Mouse (Mus musculus) heart, postnatal 4 days (tissue): ENCODE results near the gene Fkbpl. TPM values are rescaled to one million over a fixed set of nuclear protein-coding genes. Genes with fewer than 3 reads are reported as not detected.

Experiments
- DNase-seq: peaks from one replicate; pipeline ENCODE4 v3.0.0; 2021
- total RNA-seq, 2 experiments: library from RNA; stranded (reverse); gene quantifications; 2 replicates each; pipeline ENCODE4 v1.2.3; 2021

Gene Fkbpl
- 1 to 10 TPM; 6.1 to 9.5 TPM for total RNA-seq

DNA sequence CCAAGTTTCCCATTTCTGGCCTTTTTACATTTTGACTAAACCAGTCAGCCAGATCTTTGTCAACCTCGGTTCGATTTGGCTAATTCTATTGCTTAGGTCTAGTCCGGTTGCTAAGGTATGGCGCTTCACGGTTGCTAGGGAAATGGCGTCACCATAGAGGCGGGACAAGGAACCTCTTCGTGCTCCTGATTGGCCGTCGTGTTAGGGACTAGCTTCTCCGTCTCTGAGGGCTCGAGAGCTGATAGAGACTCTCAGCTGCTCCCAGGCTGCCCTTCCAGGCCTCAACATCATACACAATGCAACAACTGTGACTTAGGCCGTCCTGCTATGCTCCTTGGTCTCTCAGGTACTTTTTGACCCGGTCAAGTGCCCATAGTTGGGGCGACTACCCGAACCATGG is at the start of gene Fkbpl:
Gene Fkbpl (plus strand): TSS at position 157 of the 400 bp plus-strand sequence.
- DNase-seq = peak; percentile 97

DNA sequence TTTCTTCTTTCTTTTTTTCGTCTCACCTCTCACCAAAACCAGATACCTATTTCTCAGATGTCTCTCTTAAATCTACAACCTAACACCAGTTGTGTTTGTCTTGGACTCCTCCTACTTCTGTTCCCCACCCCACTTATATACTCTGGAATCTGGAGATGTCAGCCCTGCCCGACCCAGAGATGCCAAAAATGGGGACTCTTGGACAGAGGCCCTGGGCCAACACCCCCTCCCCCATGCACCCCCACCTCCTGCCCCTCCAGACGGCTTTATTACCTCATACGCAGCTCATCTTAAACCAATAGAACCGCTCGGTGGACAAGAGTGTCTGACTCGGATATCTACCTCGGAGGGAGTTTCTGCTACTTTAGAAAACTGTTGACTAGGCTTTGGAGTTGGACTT is 48.5 kb upstream of the Fkbpl start:
- DNase-seq = no peak

DNA sequence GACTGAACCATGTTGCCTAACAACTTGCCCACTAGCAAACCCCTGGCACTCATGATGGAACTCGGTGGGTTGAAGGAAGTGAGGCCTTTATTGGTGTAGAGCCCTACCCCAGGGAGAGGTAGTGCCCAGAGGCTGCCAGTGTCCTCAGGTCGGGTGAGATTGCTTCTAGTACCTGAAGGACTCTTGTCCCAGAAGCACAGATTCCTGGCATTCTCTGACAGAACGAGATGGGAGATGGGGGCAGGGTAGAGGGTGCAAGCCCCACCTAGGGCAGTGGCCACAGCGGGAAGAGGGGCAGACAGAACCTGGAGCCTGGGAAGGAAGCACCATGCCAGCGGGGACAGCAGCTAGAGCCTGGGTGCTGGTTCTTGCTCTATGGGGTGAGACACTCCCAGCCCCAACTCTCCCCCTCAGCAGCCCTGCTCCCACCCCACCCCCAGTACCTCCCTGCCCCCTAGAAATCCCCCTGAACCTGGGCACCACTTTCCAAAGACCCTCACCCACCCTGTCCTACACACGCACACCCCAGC is 46.9 kb upstream of the Fkbpl start, which contains the start of gene Ager:
Gene Ager (plus strand): TSS at position 297 of the 530 bp plus-strand sequence.
- DNase-seq = no peak

DNA sequence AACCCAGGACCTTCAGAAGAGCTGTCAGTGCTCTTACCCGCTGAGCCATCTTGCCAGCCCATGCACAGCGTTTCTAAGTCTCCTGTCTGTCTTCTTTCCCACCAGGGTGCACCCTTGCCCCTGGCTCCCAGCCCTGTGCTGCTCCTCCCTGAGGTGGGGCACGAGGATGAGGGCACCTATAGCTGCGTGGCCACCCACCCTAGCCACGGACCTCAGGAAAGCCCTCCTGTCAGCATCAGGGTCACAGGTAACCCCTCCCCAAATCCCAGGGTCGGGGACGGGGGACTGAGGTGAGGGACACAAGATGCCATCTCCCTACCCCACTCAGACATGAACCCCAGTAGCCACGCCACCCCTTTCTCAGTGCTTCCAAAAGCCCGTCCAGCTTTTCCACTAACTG is 44.7 kb upstream of the Fkbpl start:
- no peak for DNase-seq

DNA sequence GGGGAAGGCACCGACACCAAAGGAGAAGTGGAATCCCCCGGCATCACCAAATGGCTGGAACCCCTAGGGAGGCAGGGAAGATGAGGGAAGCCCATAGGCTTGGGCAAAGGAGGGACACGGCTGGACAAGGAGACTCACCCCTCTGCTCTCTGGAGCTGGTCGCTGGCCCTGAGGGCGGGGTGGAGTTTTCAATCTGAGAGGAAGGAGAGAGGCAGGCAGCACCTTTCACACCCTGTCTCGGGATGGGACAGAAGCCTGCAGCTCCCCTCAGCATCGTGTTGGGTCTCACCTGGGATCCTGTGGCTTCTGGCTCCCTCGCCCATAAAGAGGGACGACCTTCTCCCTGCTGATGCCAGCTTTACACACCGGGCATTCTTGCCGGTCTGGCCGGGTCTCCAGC is 42.8 kb upstream of the Fkbpl start:
- DNase-seq = no peak

DNA sequence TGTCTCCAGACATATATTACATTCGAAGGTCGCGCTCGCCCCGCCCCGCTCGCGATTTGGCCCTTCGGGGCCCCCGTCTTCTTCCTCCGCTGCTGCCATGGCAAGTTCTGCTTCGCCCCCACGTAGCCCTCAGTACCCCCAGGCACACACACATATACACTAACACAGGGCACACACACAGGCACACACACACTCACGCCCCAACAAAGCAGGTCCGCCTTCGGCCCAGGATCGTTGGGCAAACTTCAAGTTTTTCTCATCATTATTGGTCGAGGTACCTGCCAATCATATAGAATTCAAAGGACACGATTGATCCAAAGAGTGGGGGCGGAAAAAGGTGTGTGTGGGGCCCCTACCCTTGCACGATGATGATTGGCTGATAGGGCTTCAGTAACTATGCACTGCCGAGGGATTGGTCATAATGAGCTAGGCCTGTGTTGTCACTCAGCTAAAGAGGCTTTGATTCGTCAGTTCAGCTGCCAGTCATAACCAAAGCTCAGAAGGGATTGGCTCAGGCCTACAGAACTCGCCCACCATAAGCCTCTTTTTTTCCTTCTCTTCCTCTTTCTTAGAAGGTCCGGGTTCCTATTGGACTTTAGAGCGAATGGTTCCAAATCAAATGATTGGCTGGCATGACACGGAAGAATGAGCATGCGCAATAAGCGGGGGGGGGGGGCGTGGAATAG is 41.0 kb upstream of the Fkbpl start, which contains the start of gene Rnf5:
Gene Rnf5 (minus strand): TSS at position 316 of the 686 bp plus-strand sequence.
- DNase-seq = peak; percentile 100

DNA sequence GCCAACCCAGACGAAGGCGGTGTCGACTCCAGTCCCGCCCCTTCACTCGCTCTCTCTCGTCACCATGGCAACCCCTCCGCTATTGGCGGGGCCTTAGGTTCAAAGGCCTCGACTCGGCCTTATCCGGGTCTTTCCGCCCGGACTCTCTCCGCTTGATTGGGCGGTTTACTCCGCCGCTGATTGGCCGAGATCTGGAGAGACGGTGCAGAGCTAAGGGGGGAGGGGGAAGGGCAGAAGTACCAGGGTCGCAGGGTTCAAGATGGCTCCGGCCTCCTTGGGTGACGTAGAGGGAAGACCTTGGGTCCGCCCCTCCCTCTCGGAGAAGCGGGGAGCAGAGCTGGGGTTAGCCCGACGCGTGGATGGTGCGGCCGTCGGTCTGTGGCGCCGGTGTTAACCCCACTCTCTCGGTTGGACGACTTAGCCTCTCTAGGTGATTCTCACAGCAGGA is 40.5 kb upstream of the Fkbpl start, which contains the start of gene Agpat1:
Gene Agpat1 (plus strand): TSS at position 202 of the 448 bp plus-strand sequence.
- peak; percentile 99 for DNase-seq

DNA sequence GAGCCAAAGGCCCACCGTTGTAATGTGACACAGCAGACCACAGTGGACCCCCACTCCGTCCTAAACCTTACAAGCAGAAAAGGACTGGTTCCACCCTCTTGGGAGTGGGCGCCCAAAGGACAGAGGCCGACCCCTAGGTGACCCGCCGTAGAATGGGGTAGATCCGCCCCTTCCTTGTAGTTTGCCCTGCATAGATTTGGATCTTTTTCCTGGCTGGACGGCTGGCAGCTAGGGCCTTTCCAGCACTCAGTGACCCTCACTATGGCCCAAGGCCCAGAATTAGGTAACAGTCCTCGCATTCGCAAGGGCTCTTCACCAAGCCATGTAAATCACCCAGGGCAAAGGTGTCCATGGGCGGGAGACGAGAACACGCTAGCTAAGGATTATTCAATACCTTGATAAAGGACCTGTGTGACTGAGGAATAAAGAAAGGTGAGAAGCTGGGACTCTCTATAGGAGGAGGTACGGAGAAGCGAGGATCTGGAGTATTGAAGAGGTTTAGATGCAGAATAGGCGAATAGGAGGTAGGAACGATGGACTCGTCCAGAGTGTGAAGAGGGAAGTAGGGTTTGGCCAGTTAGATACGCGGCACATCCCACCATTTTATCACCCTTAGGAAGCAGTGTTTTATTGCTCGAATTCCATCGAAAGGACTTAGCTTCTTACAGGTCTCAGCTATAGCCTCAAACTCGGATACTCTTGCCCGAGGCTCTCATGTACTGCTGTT is 39.9 kb upstream of the Fkbpl start:
- DNase-seq = no peak

DNA sequence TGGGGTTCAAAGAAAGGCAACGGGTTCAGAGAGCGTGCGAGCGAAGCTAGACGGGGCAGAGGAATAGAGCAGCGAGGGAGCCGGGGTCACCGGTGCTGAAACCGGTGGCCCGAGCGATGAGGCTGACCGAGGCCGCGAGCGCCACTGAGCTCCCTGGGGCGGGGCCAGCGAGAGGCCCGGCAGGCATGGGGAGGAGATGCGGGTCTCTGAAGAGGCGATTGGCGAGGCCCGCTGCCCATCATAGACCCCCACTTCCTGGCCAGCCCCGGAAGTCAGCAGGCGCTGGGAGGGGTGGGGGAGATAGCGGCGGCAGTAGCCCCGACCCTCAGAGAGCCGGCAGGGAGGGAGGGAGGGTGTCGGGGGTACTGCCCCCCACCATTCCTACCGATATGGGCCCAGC is 39.0 kb upstream of the Fkbpl start:
- DNase-seq = peak; percentile 98

DNA sequence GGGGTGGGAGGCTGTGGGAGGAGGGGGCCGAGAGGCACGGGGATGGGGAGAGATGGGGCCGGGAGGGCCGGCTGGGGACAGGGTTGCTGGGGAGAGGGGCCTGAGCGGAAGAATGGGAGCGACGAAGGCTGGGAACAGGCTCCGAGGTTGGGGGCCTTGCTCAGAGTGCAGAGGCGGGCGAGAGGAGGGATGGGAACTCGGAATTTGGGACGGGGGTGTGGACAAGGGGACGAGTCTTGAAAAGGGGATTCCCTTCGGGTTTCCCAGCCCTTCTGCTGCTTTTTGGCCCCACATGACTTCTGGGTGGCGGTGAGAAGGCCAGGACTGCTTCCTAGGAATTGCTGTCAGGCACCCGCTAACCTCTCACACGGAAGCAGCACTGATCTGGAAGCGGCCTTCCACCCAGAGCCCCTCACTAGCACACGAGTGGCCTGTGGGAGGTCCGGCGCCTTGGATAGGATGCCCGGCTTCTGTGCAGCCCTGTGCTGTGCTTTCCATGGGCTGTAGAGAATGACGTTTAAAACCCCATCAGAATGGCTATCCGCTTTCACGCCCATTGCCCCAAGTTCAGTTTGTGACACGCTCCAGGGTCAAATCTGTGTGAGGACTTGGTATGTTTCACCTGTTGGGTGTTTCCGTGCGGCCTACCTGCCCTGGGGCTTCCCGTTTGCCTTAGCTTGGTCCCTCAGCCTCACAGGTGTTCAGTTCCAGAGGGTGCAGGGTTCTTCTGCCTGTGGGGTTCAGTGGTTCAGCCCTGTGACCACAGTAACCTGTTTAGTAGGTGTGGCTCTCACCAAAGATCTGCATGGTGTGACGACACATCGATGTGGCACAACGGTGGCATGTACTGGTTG is 38.2 kb upstream of the Fkbpl start:
- peak; percentile 42 for DNase-seq

DNA sequence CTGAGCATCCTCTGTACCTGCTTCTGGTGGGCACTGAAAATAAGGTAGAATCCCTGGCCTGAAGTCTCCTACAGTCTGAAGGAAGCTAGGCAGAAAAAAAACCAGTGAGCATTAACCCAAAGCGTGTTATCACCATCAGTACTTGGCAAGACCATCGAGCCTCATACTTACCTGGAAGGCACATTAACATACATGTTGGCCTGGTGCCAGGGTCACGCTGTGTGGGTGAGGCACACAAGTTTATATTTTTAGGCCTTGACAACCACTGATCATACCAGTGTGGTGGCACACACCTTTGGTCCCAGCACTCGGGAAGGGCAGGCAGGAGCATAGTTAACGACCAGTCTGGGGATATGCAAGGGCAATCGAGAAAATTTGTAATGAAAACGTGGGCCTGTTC is 36.6 kb upstream of the Fkbpl start:
- DNase-seq = no peak

DNA sequence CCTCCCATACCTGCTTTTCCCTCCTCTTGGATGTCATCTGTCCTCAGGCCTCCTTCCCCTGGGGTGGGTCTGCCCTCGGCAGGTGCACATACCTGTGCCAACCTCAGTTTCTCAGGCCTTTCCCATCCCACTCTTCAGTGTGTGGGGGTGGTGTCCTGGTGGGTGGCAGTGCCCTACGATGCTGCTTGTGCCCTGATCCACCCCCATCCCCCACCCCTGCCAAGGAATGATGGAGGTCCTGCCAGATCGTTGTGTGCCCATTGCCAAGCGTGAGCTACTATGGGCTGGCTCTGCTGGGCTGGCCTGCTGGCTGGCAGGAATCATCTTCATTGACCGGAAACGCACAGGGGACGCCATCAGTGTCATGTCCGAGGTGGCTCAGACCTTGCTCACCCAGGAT is 33.5 kb upstream of the Fkbpl start:
- DNase-seq = no peak

DNA sequence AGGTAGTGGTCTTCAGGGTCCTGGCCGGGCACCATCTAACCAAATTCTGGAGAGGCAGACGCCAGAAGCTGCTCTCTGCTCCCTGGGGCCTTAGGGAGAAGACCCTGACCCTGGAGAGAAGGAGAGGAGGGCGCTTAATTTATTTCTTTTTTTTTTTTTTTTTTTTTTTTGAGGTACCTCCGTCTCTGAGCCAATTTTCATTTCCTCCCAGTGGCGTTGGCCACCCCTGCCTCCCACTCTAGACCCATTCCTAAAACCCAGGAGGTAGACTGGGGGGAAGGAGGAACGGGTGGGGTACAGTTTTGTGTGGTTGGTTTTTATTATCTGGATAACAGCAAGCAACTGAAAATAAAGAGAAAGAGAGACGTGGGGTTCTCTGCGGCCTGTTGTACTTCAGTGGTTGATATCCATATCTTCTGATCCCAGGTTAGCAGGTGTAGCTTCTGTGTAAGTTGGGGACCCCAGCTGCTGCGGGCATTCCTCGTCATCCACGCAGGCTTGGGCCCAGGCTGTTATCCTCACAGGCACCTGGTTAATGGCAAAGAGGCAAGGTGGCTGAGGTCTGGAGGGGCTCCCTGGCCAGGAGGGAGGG is 31.4 kb upstream of the Fkbpl start:
- DNase-seq = no peak

DNA sequence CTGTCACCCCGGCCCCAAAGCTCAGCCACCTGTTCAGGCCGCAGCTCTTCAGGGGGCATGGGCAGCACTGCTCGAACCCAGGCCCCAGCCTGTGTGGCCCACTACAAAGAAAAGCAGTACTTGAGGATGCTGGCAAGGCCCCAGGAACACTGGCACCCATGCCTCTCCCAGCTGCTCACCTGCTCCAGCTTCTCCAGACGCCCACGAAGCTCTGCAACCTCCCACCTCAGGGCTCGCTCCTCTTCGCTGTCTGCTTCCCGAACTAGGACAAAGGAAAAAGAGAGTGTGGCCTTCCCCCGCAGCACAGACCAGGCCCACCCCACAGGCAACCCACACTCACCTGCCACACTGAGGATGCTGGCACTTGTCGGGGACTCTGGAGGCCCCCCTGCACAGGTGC is 30.7 kb upstream of the Fkbpl start:
- no peak for DNase-seq

DNA sequence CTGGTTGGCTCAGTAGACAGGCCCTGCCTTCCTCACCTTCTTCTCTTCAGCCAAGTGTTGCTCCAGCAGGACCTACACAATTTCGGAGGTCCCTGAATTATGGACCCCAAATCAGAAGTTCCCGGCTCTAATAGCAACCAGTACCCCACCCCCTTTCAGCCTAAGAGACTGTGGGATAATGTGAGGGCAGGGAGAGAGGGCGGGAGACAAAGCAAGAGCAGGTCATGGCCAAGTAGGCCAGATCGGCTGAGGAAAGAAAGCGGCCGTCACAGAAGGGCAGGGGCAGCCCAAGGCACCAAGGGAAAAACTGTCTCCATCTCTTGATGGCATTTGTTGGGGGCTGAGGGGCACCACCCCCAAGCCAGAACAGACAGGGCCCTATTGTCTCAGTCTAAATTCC is 28.7 kb upstream of the Fkbpl start, which contains the start of gene Egfl8:
Gene Egfl8 (minus strand): TSS at position 101 of the 400 bp plus-strand sequence.
- DNase-seq = no peak

DNA sequence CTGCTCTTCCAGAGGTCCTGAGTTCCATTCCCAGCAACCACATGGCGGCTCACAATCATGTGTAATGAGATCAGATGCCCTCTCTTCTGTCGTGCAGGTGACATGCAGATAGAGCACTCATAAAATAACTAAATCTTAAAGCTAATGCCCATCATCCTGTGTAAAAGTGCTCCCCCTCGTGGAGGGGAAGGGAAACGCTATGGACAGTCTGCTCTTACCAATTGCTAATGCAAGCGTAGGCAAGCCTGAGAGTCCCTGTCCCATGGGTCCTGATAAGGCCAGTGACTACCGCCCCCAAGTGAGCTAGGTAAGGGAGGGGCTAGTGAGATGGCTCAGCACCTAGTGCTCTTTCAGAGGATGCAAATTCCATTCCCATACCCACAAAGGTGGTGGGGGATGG is 25.6 kb upstream of the Fkbpl start:
- peak; percentile 74 for DNase-seq

DNA sequence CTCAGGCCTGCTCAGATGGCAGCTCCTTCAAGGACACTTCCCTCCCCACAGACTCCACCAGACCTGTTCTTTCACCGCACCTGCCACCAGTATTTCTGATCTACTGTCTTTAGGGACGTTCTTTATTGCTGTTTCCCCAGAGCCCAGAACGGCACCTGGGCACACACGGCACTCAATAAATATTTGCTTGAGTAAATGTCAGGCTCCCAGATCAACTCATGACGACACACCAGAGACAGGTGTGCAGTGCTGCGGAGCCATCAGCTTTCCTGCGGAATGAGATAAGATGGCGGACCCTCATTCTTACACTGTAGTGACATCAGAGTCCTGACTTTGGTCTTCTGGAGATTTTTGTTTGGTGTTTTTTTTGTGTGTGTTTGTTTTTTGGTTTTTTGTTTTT is 23.6 kb upstream of the Fkbpl start:
- DNase-seq = no peak

DNA sequence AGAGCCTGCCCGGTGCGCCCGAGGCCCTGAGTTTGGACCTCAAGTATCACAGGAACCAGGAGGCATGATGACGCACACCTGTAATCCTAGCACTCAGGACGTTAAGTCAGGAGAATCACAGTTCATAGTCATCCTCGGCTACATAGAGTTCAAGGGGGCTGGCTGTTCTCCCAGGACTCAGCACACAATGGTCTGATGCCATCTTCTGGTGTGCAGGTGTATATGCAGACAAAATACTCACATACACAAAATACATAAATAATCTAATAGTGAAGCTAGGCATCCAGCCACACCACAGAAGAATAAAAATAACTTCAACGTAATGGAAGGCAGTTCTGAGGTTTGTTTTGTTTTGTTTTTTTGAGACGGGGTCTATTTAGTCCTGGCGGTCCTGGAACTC is 21.4 kb upstream of the Fkbpl start:
- DNase-seq = no peak

DNA sequence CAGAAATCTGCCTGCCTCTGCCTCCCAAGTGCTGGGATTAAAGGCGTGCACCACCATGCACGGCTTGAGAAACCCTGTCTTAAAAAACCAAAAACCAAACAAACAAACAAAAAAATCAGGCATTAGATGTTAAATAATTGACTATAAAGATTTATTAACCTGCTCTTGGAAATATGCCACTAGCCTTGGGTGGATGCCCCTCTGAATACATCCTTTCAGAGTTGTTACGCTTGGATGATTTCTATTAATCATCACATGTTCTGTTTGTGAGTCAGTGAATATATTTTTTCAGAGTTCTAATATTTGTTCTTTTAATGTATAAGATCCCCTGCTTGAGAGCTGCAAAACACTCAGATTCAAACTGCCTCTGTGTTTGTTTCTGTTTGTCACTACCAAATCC is 19.6 kb upstream of the Fkbpl start:
- no peak for DNase-seq

DNA sequence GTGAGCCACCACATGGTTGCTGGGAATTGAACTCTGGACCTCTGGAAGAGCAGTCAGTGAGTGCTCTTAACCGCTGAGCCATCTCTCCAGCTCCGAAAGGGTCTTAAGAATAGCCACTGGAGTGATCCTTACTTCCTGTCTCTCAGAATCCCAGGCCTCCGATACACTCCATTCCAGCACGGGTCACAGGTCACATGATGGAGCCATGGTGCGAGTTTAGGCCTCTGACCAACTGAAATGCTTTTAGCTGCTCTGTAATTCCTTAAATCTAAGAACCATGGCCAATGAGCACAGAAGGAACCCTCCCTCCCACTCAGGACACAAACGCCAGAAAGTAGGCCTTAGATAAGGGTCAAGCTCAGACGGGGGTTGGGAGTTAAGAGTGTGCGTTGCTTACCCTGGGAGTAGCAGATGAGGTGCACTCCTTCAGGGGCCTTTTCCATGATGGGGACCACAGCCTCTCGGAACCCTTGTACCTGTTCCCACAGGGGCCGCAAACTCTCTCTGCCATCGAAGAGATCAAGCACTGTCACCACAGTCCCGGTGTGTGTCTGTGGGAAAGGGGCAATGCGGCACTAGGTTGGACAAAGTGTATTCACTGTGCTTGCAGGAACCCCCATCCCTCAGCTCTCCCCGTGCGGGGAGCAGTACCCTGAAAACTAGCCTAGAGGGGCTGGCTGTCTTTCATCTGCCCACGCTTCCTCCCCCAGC is 18.3 kb upstream of the Fkbpl start:
- DNase-seq = no peak

DNA sequence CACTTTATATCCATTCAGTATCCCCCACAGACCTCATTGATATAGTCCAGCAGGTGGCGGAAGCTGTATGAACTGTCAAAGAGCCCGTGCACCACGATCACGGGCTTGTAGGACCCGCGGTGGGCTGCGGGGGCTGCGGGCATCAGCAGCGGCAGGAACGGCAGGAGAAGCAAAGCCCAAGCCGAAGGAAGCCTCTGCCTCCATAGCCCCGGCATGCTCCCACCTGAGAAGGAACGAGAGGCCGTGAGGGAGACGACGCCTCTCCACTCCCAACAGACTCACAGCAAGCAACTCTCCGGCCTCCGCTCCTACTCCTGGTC is 17.8 kb upstream of the Fkbpl start:
- DNase-seq = peak; percentile 47
